Mouse (Mus musculus): ENCODE measurements around the gene Aff1. TPM values are rescaled to one million over a fixed set of nuclear protein-coding genes. Genes with fewer than 3 reads are reported as not detected.
A peak's percentile ranks its signal among the peaks of the same experiment; 100 is the strongest.

The Aff1 gene
- 3.5 and 5.1 TPM in 2 replicates for polyA plus RNA-seq (2016; fragmentation: Nextera tagmentation; extraction: Ambion mirVana)

DNA sequence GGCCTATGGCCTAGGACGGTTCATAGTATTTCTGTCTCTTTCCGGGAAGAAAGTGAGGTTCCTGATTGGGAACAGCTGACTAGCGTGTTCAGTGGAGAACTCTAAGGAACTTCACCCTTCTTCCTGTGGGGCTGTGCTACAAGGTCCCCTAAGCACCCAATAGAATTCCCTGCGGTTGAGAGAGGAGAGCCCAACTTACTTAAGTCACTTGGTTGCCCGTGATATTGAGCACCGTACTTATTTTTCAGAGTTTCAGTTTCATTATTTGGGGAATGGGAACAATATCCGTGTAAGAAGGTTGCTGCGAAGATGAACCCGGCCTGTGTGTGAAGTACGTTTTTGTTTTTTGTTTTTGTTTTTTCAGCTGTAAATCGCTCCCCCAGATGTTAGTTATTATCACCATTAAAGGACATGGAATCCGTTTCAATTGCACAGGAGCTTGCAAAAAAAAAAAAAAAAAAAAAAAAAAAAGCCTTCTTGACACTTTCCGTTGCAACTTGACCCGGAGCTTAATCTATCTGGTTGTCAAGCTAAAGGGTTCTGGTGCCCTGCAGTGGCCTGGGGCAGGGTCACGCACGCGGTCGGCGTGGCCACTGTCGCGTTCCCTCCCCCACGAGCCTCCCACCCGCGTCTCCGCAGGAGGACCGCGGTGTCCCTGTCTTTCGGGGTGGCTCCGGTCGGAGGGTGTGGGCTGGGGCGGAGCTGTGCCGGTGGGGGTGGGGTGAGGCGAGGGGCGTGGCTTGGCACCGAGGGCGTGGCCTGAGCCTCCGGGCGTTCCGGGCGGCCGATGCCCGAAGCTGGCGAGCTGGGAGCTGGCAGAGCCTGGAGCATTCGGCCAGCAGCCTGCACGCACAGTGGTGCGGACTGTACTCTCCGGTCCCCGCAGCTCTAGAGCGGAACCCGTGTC is at the start of gene Aff1:
Aff1 (plus strand) TSS at position 751 of the 907 bp plus-strand sequence.
- Histone ChIP-seq H3K9me3 (replicated peaks) (no peaks in the 10 kb centered on the region), H3K27me3 (ENCODE audit: low read depth, poor library complexity, severe bottlenecking) (peaks cover 55% of the 10 kb centered on the region), H3K36me3 (no peaks in the 10 kb centered on the region), H3K4me1 (peaks cover 24% of the 10 kb centered on the region), H3K4me3 (peak within 1 kb of the TSS; percentile 75), H3K27ac (replicated peaks) (peak within 1 kb of the TSS; percentile 72)
- WGBS = 6% methylated on average over 48 of the region's 50 CpGs
- peak; percentile 88 for DNase-seq (ENCODE audit: low spot score)

DNA sequence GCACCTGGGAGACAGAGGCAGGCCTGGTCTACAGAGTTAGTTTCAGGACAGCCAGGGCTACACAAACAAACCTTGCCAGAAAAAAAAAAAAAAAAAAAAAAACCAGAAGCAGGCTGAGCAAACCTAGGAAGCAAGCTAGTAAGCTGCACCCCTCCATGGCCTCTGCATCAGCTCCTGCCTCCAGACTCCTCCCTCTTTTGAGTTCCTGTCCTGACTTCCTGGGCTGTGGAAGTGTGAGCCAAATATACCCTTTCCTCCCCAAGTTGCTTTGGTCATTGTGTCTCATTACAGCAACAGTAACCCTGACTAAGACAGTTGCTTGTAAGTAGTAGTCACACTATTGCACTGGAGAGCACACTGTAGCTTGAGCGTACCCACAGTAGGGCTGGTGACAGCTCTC is 48.0 kb upstream of the Aff1 start:
- no peaks in the 10 kb centered on the region for H3K4me1 ChIP-seq
- no peak overlapping the region for H3K4me3 ChIP-seq
- H3K27me3 ChIP-seq (ENCODE audit: low read depth, poor library complexity, severe bottlenecking) = no peaks in the 10 kb centered on the region
- no peaks in the 10 kb centered on the region for H3K36me3 ChIP-seq
- H3K27ac ChIP-seq (replicated peaks) = no peak overlapping the region
- DNase-seq (ENCODE audit: low spot score) = no peak
- 88% methylated on average over 1 of the region's 1 CpGs for WGBS
- H3K9me3 ChIP-seq (replicated peaks) = no peaks in the 10 kb centered on the region

DNA sequence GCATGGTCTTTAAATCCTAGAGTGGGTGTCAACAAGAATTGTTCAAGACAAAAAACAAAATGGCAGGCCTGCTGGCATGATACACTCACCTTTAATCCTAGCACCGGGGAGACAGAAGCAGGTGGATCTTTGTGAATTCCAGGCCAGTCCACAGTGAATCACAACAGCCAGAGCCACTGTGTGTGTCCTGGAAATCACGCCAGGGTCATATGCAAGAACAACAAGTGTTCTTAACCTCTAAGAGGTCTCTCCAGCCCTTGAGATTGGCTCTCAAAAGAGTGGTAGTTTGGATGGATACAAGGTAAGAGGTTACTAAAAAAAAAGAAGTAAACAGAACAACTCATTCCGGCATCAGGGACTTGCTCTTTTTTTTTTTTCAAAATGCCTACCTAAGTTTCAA is 44.9 kb upstream of the Aff1 start:
- no peak for DNase-seq (ENCODE audit: low spot score)
- Histone ChIP-seq H3K4me1 (no peaks in the 10 kb centered on the region), H3K36me3 (no peaks in the 10 kb centered on the region), H3K4me3 (no peak overlapping the region), H3K9me3 (replicated peaks) (no peaks in the 10 kb centered on the region), H3K27ac (replicated peaks) (no peak overlapping the region), H3K27me3 (ENCODE audit: low read depth, poor library complexity, severe bottlenecking) (no peaks in the 10 kb centered on the region)
- 82% methylated on average over 3 of the region's 3 CpGs for WGBS

DNA sequence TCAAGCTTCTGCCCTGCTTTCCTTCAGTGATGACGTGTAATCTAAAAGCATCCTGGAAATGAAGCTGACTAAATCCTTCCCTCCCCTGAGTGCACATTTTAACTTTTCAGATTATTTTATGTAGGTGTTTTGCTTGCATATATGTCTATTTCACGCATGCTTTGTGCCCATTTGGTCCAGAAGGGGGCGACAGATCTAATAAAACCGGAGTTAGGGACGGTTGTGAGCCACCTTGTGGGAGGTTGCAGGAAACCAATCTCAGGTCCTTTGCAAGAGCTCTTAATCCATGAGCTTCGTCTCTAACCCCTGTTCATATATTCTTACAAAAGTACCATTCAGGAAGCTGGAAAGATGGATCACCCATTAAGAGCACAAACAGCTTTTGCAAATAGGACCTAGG is 37.9 kb upstream of the Aff1 start:
- Histone ChIP-seq H3K9me3 (replicated peaks) (no peaks in the 10 kb centered on the region), H3K36me3 (no peaks in the 10 kb centered on the region), H3K4me1 (peaks cover 7% of the 10 kb centered on the region), H3K27ac (replicated peaks) (no peak overlapping the region), H3K27me3 (ENCODE audit: low read depth, poor library complexity, severe bottlenecking) (peaks cover 12% of the 10 kb centered on the region), H3K4me3 (no peak overlapping the region)
- DNase-seq (ENCODE audit: low spot score) = peak; percentile 43
- 29% methylated on average over 6 of the region's 6 CpGs for WGBS

DNA sequence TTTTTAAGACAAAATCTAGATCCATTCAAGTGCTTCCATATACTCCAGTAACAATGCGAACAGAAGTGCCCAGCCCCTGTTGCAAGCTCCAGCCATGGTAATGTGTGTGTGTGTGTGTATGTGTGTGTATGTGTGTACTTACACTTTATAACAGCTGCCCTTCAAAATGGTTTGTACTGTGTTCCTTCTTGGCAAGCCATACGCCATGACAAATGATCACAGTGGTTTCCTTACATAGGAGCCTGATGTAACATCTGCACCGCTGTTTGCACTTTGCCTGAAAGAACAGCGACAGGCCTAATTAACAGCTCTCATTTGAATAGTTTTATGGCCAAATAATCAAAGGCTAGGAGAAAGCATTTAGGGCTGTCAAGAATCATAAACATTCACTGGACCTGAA is 37.4 kb upstream of the Aff1 start:
- H3K36me3 ChIP-seq = no peaks in the 10 kb centered on the region
- 84% methylated on average over 4 of the region's 4 CpGs for WGBS
- H3K27me3 ChIP-seq (ENCODE audit: low read depth, poor library complexity, severe bottlenecking) = peaks cover 12% of the 10 kb centered on the region
- H3K27ac ChIP-seq (replicated peaks) = no peak overlapping the region
- H3K4me1 ChIP-seq = peaks cover 7% of the 10 kb centered on the region
- DNase-seq (ENCODE audit: low spot score) = no peak
- peak overlapping the region; percentile 60 for H3K4me3 ChIP-seq
- H3K9me3 ChIP-seq (replicated peaks) = no peaks in the 10 kb centered on the region

DNA sequence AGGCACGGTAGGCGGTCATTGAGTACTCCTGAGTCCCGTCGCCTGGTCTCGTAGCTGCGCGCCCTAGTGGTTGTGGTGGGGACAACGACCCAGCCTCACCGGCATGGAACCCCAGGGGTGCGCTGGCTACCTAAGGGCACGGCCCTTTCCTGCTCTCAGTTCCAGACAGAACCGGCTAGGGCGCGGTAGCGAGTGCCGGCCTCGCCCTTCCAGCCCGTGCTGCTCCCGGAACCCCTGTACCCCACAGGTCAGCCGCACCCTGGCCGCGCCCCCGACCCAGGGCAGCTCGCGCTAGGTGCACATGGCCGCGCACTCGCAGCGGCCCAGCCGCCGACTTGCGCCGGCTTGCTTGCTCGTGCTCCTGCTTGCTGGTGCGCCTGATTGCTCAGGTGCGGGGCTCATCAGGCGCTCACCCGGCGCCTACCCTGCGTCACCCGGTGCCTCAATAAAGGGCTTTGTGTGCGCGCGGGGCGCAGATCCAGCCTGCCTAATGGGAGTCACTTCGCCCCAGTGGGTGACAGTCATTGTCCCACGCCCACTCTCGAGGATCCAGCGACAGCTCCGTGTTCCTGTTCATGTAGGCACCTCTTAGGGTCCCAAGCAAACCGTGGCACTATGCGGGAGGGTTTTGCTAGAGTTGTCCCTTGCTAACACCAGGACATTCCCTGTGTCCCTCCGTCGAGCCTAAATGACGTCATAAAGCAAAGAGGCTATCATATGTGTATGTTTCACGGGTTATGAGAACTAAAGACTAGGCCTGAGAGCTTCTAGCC is 36.6 kb upstream of the Aff1 start, which contains the start of gene 1700016H13Rik:
1700016H13Rik (minus strand) TSS at position 665 of the 773 bp plus-strand sequence.
- H3K36me3 ChIP-seq = no peaks in the 10 kb centered on the region
- H3K4me1 ChIP-seq = peaks cover 7% of the 10 kb centered on the region
- peaks cover 12% of the 10 kb centered on the region for H3K27me3 ChIP-seq (ENCODE audit: low read depth, poor library complexity, severe bottlenecking)
- under 1% methylated on average over 54 of the region's 56 CpGs for WGBS
- H3K27ac ChIP-seq (replicated peaks) = peak within 1 kb of the TSS; percentile 82
- DNase-seq (ENCODE audit: low spot score) = peak; percentile 82
- peak within 1 kb of the TSS; percentile 60 for H3K4me3 ChIP-seq
- no peaks in the 10 kb centered on the region for H3K9me3 ChIP-seq (replicated peaks)

DNA sequence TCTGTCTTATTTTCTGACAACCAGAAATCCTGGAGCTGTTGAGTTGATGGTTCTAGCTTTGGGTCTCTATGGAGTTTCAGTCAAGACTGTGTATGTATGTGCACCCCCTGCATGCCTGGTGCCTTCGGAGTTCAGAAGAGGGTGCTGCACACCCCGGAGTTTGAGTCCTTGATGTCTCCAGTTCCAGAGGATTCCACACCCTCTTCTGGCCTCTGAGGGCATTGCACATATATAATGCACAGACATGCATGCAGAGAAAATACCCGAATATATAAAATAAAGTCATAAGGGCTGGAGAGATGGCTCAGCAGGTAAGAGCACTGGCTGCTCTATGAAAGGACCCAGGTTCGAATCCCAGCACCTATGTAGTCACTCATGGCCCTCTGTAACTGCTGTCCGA is 33.3 kb upstream of the Aff1 start:
- DNase-seq (ENCODE audit: low spot score) = no peak
- Histone ChIP-seq H3K27me3 (ENCODE audit: low read depth, poor library complexity, severe bottlenecking) (peaks cover 12% of the 10 kb centered on the region), H3K27ac (replicated peaks) (no peak overlapping the region), H3K4me1 (peaks cover 7% of the 10 kb centered on the region), H3K36me3 (no peaks in the 10 kb centered on the region), H3K4me3 (no peak overlapping the region), H3K9me3 (replicated peaks) (no peaks in the 10 kb centered on the region)
- whole genome bisulfite sequencing = 76% methylated on average over 5 of the region's 5 CpGs

DNA sequence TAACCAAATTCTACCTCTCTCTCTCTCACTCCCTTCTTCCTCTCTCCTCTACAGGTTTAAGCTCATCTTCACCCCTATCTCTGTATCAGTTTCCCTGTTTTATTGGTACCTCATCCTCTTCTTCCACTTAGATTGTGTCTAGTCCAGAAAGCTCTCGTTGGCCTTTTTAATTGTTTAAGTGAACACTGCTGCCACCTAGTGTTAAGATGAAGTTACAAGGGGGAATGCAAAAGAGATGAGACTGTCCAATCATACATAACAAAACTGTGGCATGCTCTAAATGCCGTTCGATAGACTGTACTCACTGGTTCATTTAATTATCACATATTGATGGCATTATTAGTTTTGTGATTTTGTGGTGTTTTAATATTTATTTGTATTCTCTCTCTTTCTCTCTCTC is 32.6 kb upstream of the Aff1 start:
- DNase-seq (ENCODE audit: low spot score) = no peak
- 56% methylated on average over 3 of the region's 3 CpGs for WGBS
- Histone ChIP-seq H3K36me3 (no peaks in the 10 kb centered on the region), H3K4me3 (no peak overlapping the region), H3K27ac (replicated peaks) (no peak overlapping the region), H3K9me3 (replicated peaks) (no peaks in the 10 kb centered on the region), H3K4me1 (peaks cover 7% of the 10 kb centered on the region), H3K27me3 (ENCODE audit: low read depth, poor library complexity, severe bottlenecking) (peaks cover 12% of the 10 kb centered on the region)

DNA sequence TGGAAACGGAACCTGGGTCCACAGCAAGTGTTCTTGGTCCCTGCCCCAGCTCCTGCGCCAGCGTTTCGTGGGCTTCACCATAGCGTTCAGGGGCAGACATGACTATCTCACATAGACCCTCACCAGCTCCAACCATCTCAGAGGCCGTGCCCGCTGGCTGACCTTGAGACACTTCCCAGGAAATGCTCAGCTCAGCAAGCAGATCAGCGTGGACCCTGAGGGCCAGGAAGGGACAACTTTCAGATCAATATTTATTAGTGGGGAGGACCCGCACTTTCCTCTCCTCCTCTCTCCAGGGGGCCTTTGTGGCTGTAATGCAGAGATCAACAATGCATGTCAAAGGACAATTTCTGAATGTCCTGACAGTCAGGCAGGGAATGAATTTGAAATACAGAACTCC is 27.2 kb upstream of the Aff1 start:
- Histone ChIP-seq H3K27ac (replicated peaks) (no peak overlapping the region), H3K9me3 (replicated peaks) (no peaks in the 10 kb centered on the region), H3K27me3 (ENCODE audit: low read depth, poor library complexity, severe bottlenecking) (no peaks in the 10 kb centered on the region), H3K36me3 (no peaks in the 10 kb centered on the region), H3K4me1 (0 out of 2 replicates have a peak, but pooled peaks cover 3% of the 10 kb centered on the region), H3K4me3 (no peak overlapping the region)
- no peak for DNase-seq (ENCODE audit: low spot score)
- WGBS = 77% methylated on average over 9 of the region's 9 CpGs

DNA sequence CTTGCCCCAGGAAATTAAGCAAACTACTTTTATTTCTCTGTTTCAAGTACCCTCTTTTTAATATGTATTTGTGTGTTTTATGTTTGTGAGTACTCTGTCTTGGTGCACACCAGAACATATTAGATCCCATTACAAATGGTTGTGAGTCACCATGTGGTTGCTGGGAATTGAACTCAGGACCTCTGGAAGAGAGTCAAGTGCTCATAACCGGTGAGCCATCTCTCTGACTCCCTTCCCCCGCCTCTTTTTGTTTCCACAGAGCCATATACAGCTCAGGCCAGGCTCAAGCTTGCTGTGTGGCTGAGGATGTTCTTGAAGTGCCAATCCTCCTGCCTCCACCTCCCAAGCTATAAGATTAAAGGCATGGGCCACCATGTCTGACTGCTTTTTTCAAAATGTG is 26.3 kb upstream of the Aff1 start:
- Histone ChIP-seq H3K9me3 (replicated peaks) (no peaks in the 10 kb centered on the region), H3K27ac (replicated peaks) (no peak overlapping the region), H3K4me3 (no peak overlapping the region), H3K4me1 (peaks cover 3% of the 10 kb centered on the region; the same call in 1 of the 2 replicates), H3K36me3 (no peaks in the 10 kb centered on the region), H3K27me3 (ENCODE audit: low read depth, poor library complexity, severe bottlenecking) (no peaks in the 10 kb centered on the region)
- WGBS = 79% methylated on average over 2 of the region's 2 CpGs
- DNase-seq (ENCODE audit: low spot score) = no peak

DNA sequence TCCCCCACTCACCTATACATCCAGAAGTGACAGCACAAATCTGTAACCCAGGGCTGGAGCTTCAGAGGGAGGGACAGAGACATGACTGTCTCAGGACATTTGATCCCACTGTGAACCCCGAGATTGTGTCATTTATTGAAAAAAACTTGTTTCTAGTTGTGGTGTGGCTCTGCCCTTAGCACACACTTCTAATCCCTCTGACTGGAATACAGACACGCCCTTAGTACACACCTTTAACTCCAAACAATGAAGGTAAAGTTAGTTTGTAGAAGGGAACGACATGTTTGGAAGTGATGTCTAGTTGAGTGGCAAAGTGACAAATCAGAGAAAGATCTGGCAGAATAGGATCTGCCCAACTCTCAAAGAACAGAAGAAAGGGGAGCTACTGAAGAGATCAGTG is 20.3 kb upstream of the Aff1 start:
- 69% methylated on average over 3 of the region's 3 CpGs for WGBS
- no peak for DNase-seq (ENCODE audit: low spot score)
- Histone ChIP-seq H3K4me3 (no peak overlapping the region), H3K9me3 (replicated peaks) (no peaks in the 10 kb centered on the region), H3K27me3 (ENCODE audit: low read depth, poor library complexity, severe bottlenecking) (no peaks in the 10 kb centered on the region), H3K27ac (replicated peaks) (no peak overlapping the region), H3K36me3 (no peaks in the 10 kb centered on the region), H3K4me1 (peaks cover 8% of the 10 kb centered on the region; the same call in 1 of the 2 replicates)

DNA sequence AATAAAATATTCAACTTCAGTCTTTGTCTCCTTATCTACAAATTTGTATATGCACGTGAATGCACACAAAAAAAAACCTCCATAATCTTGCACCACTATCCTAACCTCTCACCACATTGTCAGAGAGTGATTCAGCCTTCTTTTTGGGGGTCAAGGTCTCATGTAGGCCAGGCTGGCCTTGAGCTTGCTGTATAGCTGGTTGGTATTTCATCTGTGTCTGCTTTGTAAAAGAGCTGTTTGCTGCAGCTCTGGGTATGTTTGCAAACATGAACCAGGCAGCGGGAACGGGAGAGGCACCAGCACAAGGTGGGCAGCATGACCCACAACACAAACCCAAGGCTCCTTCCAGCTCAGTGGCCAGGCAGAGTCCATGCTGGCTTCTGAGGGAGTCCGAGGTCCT is 18.6 kb upstream of the Aff1 start:
- H3K36me3 ChIP-seq = no peaks in the 10 kb centered on the region
- H3K9me3 ChIP-seq (replicated peaks) = no peaks in the 10 kb centered on the region
- 86% methylated on average over 4 of the region's 4 CpGs for WGBS
- no peak overlapping the region for H3K27ac ChIP-seq (replicated peaks)
- H3K27me3 ChIP-seq (ENCODE audit: low read depth, poor library complexity, severe bottlenecking) = no peaks in the 10 kb centered on the region
- no peak for DNase-seq (ENCODE audit: low spot score)
- H3K4me1 ChIP-seq = peaks cover 8% of the 10 kb centered on the region; the same call in 1 of the 2 replicates
- H3K4me3 ChIP-seq = no peak overlapping the region

DNA sequence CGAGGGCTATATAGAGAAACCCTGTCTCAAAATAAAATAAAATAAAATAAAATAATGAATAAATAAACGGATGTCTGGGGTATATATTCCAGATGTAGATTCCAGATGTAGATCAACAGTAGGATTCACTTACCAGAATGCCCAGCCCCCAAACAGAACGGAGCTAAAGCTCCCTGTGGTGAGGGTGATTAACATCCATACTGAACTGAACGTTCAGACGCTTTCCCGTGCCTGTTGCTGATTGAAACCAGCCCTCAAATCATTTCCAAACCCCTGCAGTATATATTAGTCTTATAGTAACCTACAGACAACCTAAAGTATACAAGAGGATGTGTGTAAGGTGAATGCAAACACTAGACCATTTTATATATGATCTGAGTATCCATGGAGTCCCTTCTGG is 17.7 kb upstream of the Aff1 start:
- no peaks in the 10 kb centered on the region for H3K27me3 ChIP-seq (ENCODE audit: low read depth, poor library complexity, severe bottlenecking)
- no peak overlapping the region for H3K27ac ChIP-seq (replicated peaks)
- H3K4me3 ChIP-seq = no peak overlapping the region
- 60% methylated on average over 6 of the region's 6 CpGs for WGBS
- no peaks in the 10 kb centered on the region for H3K36me3 ChIP-seq
- no peak for DNase-seq (ENCODE audit: low spot score)
- no peaks in the 10 kb centered on the region for H3K9me3 ChIP-seq (replicated peaks)
- H3K4me1 ChIP-seq = peaks cover 8% of the 10 kb centered on the region; the same call in 1 of the 2 replicates
